Mouse (Mus musculus): Measurements from ENCODE around the gene Vmn1r71. TPM values are rescaled to one million over a fixed set of nuclear protein-coding genes. Genes with fewer than 3 reads are reported as not detected.
"Not testable (repeated sequence)": the region's sequence is repeated elsewhere in the genome, so short reads cannot be mapped to it uniquely, and the experiment has no call there.

Vmn1r71 gene
- not detected in 2 replicates for polyA plus RNA-seq (2015; fragmentation: Nextera tagmentation; extraction: Ambion mirVana)

- Histone ChIP-seq H3K9me3 (ENCODE audit: low read length) (peaks cover 18% of the 10 kb centered on the region), H3K27me3 (ENCODE audit: insufficient read depth, low read length) (no peaks in the 10 kb centered on the region), H3K27ac (ENCODE audit: low read length) (no peak within 1 kb of the TSS), H3K4me1 (ENCODE audit: insufficient read depth, low read length) (no peaks in the 10 kb centered on the region), H3K4me2 (replicated peaks; ENCODE audit: low read depth, low read length) (no peak within 1 kb of the TSS), H3K36me3 (ENCODE audit: insufficient read depth, low read length) (no peaks in the 10 kb centered on the region), H3K4me3 (ENCODE audit: low read length) (no peak within 1 kb of the TSS), H3K9ac (replicated peaks; ENCODE audit: low read length) (no peak within 1 kb of the TSS)
- ATAC-seq (ENCODE audit: low FRiP score, low TSS enrichment) = no peak
Measured at GRCm38 (mm10) chr7:10754264-10754663, at the start of gene Vmn1r71. Vmn1r71 (minus strand) TSS chr7:10754364.

GRCm38 (mm10) chr7:10757551-10757950 is 3.4 kb upstream of the Vmn1r71 start:
- H3K4me2 ChIP-seq (replicated peaks; ENCODE audit: low read depth, low read length); H3K27ac ChIP-seq (ENCODE audit: low read length); H3K27me3 ChIP-seq (ENCODE audit: insufficient read depth, low read length); H3K9ac ChIP-seq (replicated peaks; ENCODE audit: low read length); H3K4me1 ChIP-seq (ENCODE audit: insufficient read depth, low read length); H3K4me3 ChIP-seq (ENCODE audit: low read length); H3K36me3 ChIP-seq (ENCODE audit: insufficient read depth, low read length); ATAC-seq (ENCODE audit: low FRiP score, low TSS enrichment): not testable (repeated sequence)
- H3K9me3 ChIP-seq (ENCODE audit: low read length) = peaks cover 18% of the 10 kb centered on the region

Other genes starting within 250 kb of the Vmn1r71 start
- gene Vmn1r68, start 195.9 kb downstream of the Vmn1r71 start, polyA plus RNA-seq (2015; fragmentation: Nextera tagmentation; extraction: Ambion mirVana) = not detected in 2 replicates
- not detected in 2 replicates for gene Vmn1r69, start 140.7 kb downstream of the Vmn1r71 start, polyA plus RNA-seq (2015; fragmentation: Nextera tagmentation; extraction: Ambion mirVana)
- gene Vmn1r70, start 122.8 kb downstream of the Vmn1r71 start, polyA plus RNA-seq (2015; fragmentation: Nextera tagmentation; extraction: Ambion mirVana) = not detected in 2 replicates
- gene Nlrp4b, start 66.6 kb downstream of the Vmn1r71 start, polyA plus RNA-seq (2015; fragmentation: Nextera tagmentation; extraction: Ambion mirVana) = not detected in 2 replicates
- gene Zscan4b, start 150.7 kb upstream of the Vmn1r71 start, polyA plus RNA-seq (2015; fragmentation: Nextera tagmentation; extraction: Ambion mirVana) = not detected in 2 replicates